Comparison of ENCODE assay signal across 22 mouse cellular contexts in the genomic region with DNA sequence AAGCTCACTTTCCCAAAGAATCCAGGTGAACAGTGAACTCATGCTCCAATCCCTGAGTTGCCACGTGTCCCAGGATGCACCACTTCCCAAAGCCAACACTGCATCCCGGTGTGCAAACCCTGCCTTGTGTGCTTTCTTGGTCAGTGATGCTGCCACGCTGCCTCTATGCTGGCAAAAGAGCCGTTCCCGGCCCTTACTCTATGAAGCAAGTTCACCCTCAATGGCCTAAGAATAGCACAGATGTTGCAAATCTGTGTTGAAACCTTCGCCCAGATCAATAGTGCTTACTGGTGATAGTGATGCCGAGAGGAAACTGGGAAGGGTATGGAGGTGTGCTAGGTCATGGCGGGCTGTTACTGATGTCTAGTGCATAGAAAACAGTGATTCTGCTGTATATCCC. TPM values are rescaled to one million over a fixed set of nuclear protein-coding genes. Genes with fewer than 3 reads are reported as not detected.
DNase-seq lines count a peak whose midpoint lies in the region; ATAC-seq and TF ChIP-seq lines count a peak whose summit lies in the region.
"Had no signal": no experiment of that assay in that cellular context is flagged by ENCODE, and none has a peak within 500 bp of the region (broad histone marks: within the 10 kb centered on the region; RNA-seq: fewer than 3 reads in every experiment).

No protein-coding gene starts in this region.

- H3K4me2 ChIP-seq in liver, postnatal 0 days (ENCODE audit: low read depth, low read length), result no peak overlapping the region
- H3K4me2 ChIP-seq in liver, embryonic 11.5 days, result no peak overlapping the region
- no peak overlapping the region for H3K4me2 ChIP-seq in midbrain, embryonic 11.5 days
- H3K4me2 ChIP-seq in midbrain, postnatal 0 days (ENCODE audit: low read depth, low read length, poor library complexity, severe bottlenecking), result no peak overlapping the region

- TF ChIP-seq EP300 in liver, postnatal 0 days (IDR thresholded peaks at IDR 0.05; ENCODE audit: low read depth), result no peak

- H3K79me2 ChIP-seq in liver, adult 2 months (ENCODE audit: control insufficient read depth, insufficient read depth, low read length), result no peaks in the 10 kb centered on the region

- H3K4me3 ChIP-seq in liver, adult 2 months (ENCODE audit: insufficient read depth, low read depth, low read length), result no peak overlapping the region
- no peak overlapping the region for H3K4me3 ChIP-seq in liver, postnatal 0 days (ENCODE audit: low read depth, low read length)
- H3K4me3 ChIP-seq in liver, embryonic 11.5 days (ENCODE audit: low read depth, low read length), result no peak overlapping the region
- no peak overlapping the region for H3K4me3 ChIP-seq in midbrain, embryonic 11.5 days (ENCODE audit: low read depth, low read length)
- H3K4me3 ChIP-seq in midbrain, postnatal 0 days (ENCODE audit: low read depth, low read length), result no peak overlapping the region
- peak overlapping the region; percentile 34 for H3K4me3 ChIP-seq in testis, adult 2 months (ENCODE audit: control insufficient read depth, low read depth, low read length)

- ATAC-seq in liver, postnatal 0 days, result peak; percentile 95
- ATAC-seq in liver, embryonic 11.5 days (replicated peaks; ENCODE audit: low FRiP score), result no peak
- ATAC-seq in midbrain, embryonic 11.5 days (ENCODE audit: low FRiP score), result no peak
- no peak for ATAC-seq in midbrain, postnatal 0 days (ENCODE audit: low FRiP score)
- ATAC-seq: activated CD4-positive, CD25-positive, alpha-beta regulatory T cell, adult 4 months; CD4-positive, CD25-positive, alpha-beta regulatory T cell, adult 4 months; Patski had no signal

- peak; percentile 48 for DNase-seq in liver, adult 2 months (ENCODE audit: extremely low read depth, low read depth, low spot score)
- no peak for DNase-seq in liver
- peak; percentile 55 for DNase-seq in liver, postnatal 0 days
- DNase-seq in liver, embryonic 11.5 days (ENCODE audit: low spot score), result no peak
- DNase-seq in midbrain, embryonic 11.5 days (ENCODE audit: low spot score, missing footprints), result peak; percentile 54
- DNase-seq in midbrain, postnatal 0 days (ENCODE audit: low spot score), result no peak
- DNase-seq in testis, postnatal 10 days (ENCODE audit: low spot score), result no peak
- DNase-seq: adrenal gland, adult 2 months; adrenal gland, adult 8-10 months; adrenal gland, postnatal 10 days; adrenal gland, postnatal 14 days; adrenal gland, postnatal 25 days; adrenal gland, postnatal 36 days; B cell, adult 2 months; cerebellum, adult 11 months; cerebellum, adult 11-12 months had no signal

- no peak overlapping the region for H3K9ac ChIP-seq in liver, adult 2 months (ENCODE audit: low read depth, low read length)
- H3K9ac ChIP-seq in liver, postnatal 0 days (replicated peaks), result no peak overlapping the region
- H3K9ac ChIP-seq in liver, embryonic 11.5 days (ENCODE audit: low read depth, low read length), result no peak overlapping the region
- no peak overlapping the region for H3K9ac ChIP-seq in midbrain, embryonic 11.5 days (ENCODE audit: low read length)
- no peak overlapping the region for H3K9ac ChIP-seq in midbrain, postnatal 0 days (replicated peaks; ENCODE audit: low read length, poor library complexity, severe bottlenecking)

- no peak for TF ChIP-seq CTCF in liver, adult 2 months (IDR thresholded peaks at IDR 0.05; ENCODE audit: low read depth, low read length)
- TF ChIP-seq CTCF in liver, postnatal 0 days (IDR thresholded peaks at IDR 0.05; ENCODE audit: low read depth), result no peak
- TF ChIP-seq CTCF in midbrain, postnatal 0 days (IDR thresholded peaks at IDR 0.05), result no peak
- TF ChIP-seq CTCF in testis, adult 2 months (IDR thresholded peaks at IDR 0.05; ENCODE audit: control insufficient read depth, insufficient read depth, insufficient replicate concordance, low read depth, low read length), result no peak

- no peaks in the 10 kb centered on the region for H3K27me3 ChIP-seq in liver, adult 2 months (ENCODE audit: control insufficient read depth, insufficient read depth, low read length)
- no peaks in the 10 kb centered on the region for H3K27me3 ChIP-seq in liver, postnatal 0 days (ENCODE audit: insufficient read depth, low read length)
- no peaks in the 10 kb centered on the region for H3K27me3 ChIP-seq in liver, embryonic 11.5 days (replicated peaks; ENCODE audit: control insufficient read depth, insufficient read depth, low read length)
- H3K27me3 ChIP-seq in midbrain, embryonic 11.5 days (ENCODE audit: control insufficient read depth, insufficient read depth, low read length), result no peaks in the 10 kb centered on the region
- no peaks in the 10 kb centered on the region for H3K27me3 ChIP-seq in midbrain, postnatal 0 days (ENCODE audit: insufficient read depth, low read length)
- H3K27me3 ChIP-seq in testis, adult 2 months (ENCODE audit: control insufficient read depth, insufficient read depth, low read length), result no peaks in the 10 kb centered on the region

- WGBS in liver, adult 2 months, result 25% methylated on average over 8 of the region's 8 CpGs
- 58% methylated on average over 8 of the region's 8 CpGs for WGBS in liver, postnatal 0 days (ENCODE audit: insufficient replicate concordance)
- WGBS in liver, embryonic 11.5 days, result 74% methylated on average over 8 of the region's 8 CpGs
- 88% methylated on average over 8 of the region's 8 CpGs for WGBS in midbrain, embryonic 11.5 days
- 94% methylated on average over 8 of the region's 8 CpGs for WGBS in midbrain, postnatal 0 days

- no peaks in the 10 kb centered on the region for H3K36me3 ChIP-seq in liver, adult 2 months (ENCODE audit: control insufficient read depth, insufficient read depth, low read length)
- no peaks in the 10 kb centered on the region for H3K36me3 ChIP-seq in liver, postnatal 0 days (replicated peaks; ENCODE audit: insufficient read depth, low read length)
- H3K36me3 ChIP-seq in liver, embryonic 11.5 days (ENCODE audit: control insufficient read depth, insufficient read depth, low read length), result no peaks in the 10 kb centered on the region
- no peaks in the 10 kb centered on the region for H3K36me3 ChIP-seq in midbrain, embryonic 11.5 days (ENCODE audit: control insufficient read depth, insufficient read depth, low read length)
- no peaks in the 10 kb centered on the region for H3K36me3 ChIP-seq in midbrain, postnatal 0 days (ENCODE audit: insufficient read depth, low read length)
- H3K36me3 ChIP-seq in testis, adult 2 months (ENCODE audit: control insufficient read depth, insufficient read depth, low read length), result no peaks in the 10 kb centered on the region
- H3K36me3 ChIP-seq: G1E had no signal

- no peak overlapping the region for H3K27ac ChIP-seq in liver, adult 2 months (replicated peaks; ENCODE audit: insufficient read depth, low read depth, low read length)
- no peak overlapping the region for H3K27ac ChIP-seq in liver, postnatal 0 days (ENCODE audit: low read depth)
- H3K27ac ChIP-seq in liver, embryonic 11.5 days (ENCODE audit: low read depth, low read length), result no peak overlapping the region
- no peak overlapping the region for H3K27ac ChIP-seq in midbrain, embryonic 11.5 days (ENCODE audit: low read depth, low read length)
- H3K27ac ChIP-seq in midbrain, postnatal 0 days (ENCODE audit: low read depth, low read length), result no peak overlapping the region
- no peak overlapping the region for H3K27ac ChIP-seq in testis, adult 2 months (ENCODE audit: control insufficient read depth, insufficient read depth, low read depth, low read length)

- H3K4me1 ChIP-seq in liver, adult 2 months (ENCODE audit: control insufficient read depth, insufficient read depth, low read length), result no peaks in the 10 kb centered on the region
- H3K4me1 ChIP-seq in liver, postnatal 0 days (ENCODE audit: insufficient read depth), result no peaks in the 10 kb centered on the region; the same call in 1 of the 2 replicates
- no peaks in the 10 kb centered on the region for H3K4me1 ChIP-seq in liver, embryonic 11.5 days (replicated peaks; ENCODE audit: control insufficient read depth, insufficient read depth, low read length)
- no peaks in the 10 kb centered on the region; the same call in 1 of the 2 replicates for H3K4me1 ChIP-seq in midbrain, embryonic 11.5 days (ENCODE audit: control insufficient read depth, insufficient read depth, low read length)
- no peaks in the 10 kb centered on the region for H3K4me1 ChIP-seq in midbrain, postnatal 0 days (ENCODE audit: insufficient read depth, low read length)
- peaks cover 2% of the 10 kb centered on the region for H3K4me1 ChIP-seq in testis, adult 2 months (ENCODE audit: control insufficient read depth, insufficient read depth, low read length)

- H3K9me3 ChIP-seq in liver, postnatal 0 days (ENCODE audit: low read length), result no peaks in the 10 kb centered on the region
- H3K9me3 ChIP-seq in liver, embryonic 11.5 days (ENCODE audit: control insufficient read depth, low read length), result no peaks in the 10 kb centered on the region
- H3K9me3 ChIP-seq in midbrain, embryonic 11.5 days (ENCODE audit: control insufficient read depth, low read length), result no peaks in the 10 kb centered on the region
- H3K9me3 ChIP-seq in midbrain, postnatal 0 days (ENCODE audit: low read length), result no peaks in the 10 kb centered on the region

- TF ChIP-seq POLR2A in liver, adult 2 months (IDR thresholded peaks at IDR 0.05; ENCODE audit: extremely low read depth, insufficient read depth, low read length), result no peak
- TF ChIP-seq POLR2A in testis, adult 2 months (IDR thresholded peaks at IDR 0.05; ENCODE audit: control insufficient read depth, low read depth, low read length), result no peak

RNA-seq across cellular contexts. Expression of a gene that starts 48.3 kb away (rescaled TPM):
- total RNA-seq in liver, adult 2 months (2014; rRNA removed), result 17.0 and 22.3 TPM in 2 replicates
- 6.3 and 10.3 TPM in 2 replicates for polyA plus RNA-seq in liver, adult 2 months (2012; rRNA removed)
- 9.2 and 11.6 TPM in 2 replicates for polyA plus RNA-seq in liver, postnatal 0 days (2015; fragmentation: Nextera tagmentation; extraction: Ambion mirVana)
- polyA plus RNA-seq in liver, embryonic 11.5 days (2014; fragmentation: Nextera tagmentation; extraction: Ambion mirVana), result 4.5 and 5.0 TPM in 2 replicates
- 3.2 and 3.4 TPM in 2 replicates for polyA plus RNA-seq in midbrain, embryonic 11.5 days (2014; fragmentation: Nextera tagmentation; extraction: Ambion mirVana)
- 6.8 and 9.0 TPM in 2 replicates for total RNA-seq in midbrain, postnatal 0 days (2014; rRNA removed)
- 5.7 and 5.8 TPM in 2 replicates for polyA plus RNA-seq in midbrain, postnatal 0 days (2015; fragmentation: Nextera tagmentation; extraction: Ambion mirVana)
- 2.6 and 3.5 TPM in 2 replicates for polyA plus RNA-seq in testis, adult 2 months (2012; rRNA removed)
- total RNA-seq: MEL had no signal
- polyA plus RNA-seq: activated CD4-positive, CD25-positive, alpha-beta regulatory T cell, adult 4 months; G1E had no signal

Comparison
In these comparisons a context has a peak if more than half of its experiments do, and no peak if none do; other contexts are left out.
1. DNase-seq: peak in liver, adult 2 months (single experiment), liver, postnatal 0 days (single experiment) and midbrain, embryonic 11.5 days (single experiment); none in liver (single experiment), liver, embryonic 11.5 days (single experiment), midbrain, postnatal 0 days (single experiment) and testis, postnatal 10 days (single experiment).